Mouse (Mus musculus) ES-E14 (cell line): ENCODE results near the gene Cadm1. TPM values are rescaled to one million over a fixed set of nuclear protein-coding genes. Genes with fewer than 3 reads are reported as not detected.

Experiments used
- DNase-seq: peaks from one replicate; pipeline ENCODE4 v3.0.0-alpha.2; 2013; ENCODE audit warnings: low read depth, low spot score
- H3K27ac ChIP-seq: 2 replicates; pipeline ENCODE4 v1.5.1; 2012; ENCODE audit warnings: low read depth, mild to moderate bottlenecking, low read length, moderate library complexity, mixed read lengths; ENCODE audit not compliant: poor library complexity, insufficient read depth, severe bottlenecking
- H3K36me3 ChIP-seq: 2 replicates; pipeline ENCODE4 v1.6.1; 2012; ENCODE audit warnings: mild to moderate bottlenecking, low read length, moderate library complexity, mixed read lengths; ENCODE audit not compliant: control insufficient read depth, poor library complexity, insufficient read depth, severe bottlenecking
- H3K4me1 ChIP-seq, 2 experiments: fragments of 150-350 bp in 1 of 2; sonication (generic) in 1 of 2; 2 replicates each; pipeline ENCODE4 v1.6.1; 2012; ENCODE audit warnings: low read length in 2 of 2, mild to moderate bottlenecking in 1 of 2, mixed read lengths in 1 of 2; ENCODE audit not compliant: control insufficient read depth in 2 of 2, insufficient read depth in 2 of 2, poor library complexity in 1 of 2
- H3K4me3 ChIP-seq, 2 experiments: fragments of 150-350 bp in 1 of 2; sonication (generic) in 1 of 2; 2 replicates each; pipeline ENCODE4 v1.5.1; 2012; ENCODE audit warnings: low read length in 2 of 2, low read depth in 1 of 2, mild to moderate bottlenecking in 1 of 2, mixed read lengths in 1 of 2; ENCODE audit not compliant: insufficient read depth in 1 of 2, poor library complexity in 1 of 2, severe bottlenecking in 1 of 2
- H3K9ac ChIP-seq: 2 replicates; pipeline ENCODE4 v1.6.1; 2012; ENCODE audit warnings: low read depth, mild to moderate bottlenecking, low read length, mixed read lengths; ENCODE audit not compliant: poor library complexity, insufficient read depth, severe bottlenecking
- H3K9me3 ChIP-seq: fragments of 150-350 bp; sonication (generic); 2 replicates; pipeline ENCODE4 v1.6.1; 2012; ENCODE audit warnings: low read depth, mild to moderate bottlenecking, low read length; ENCODE audit not compliant: control insufficient read depth, insufficient read depth
- CHD2 ChIP-seq: IDR thresholded peaks from 2 replicates; pipeline ENCODE4 v1.6.1; 2014; ENCODE audit warnings: mild to moderate bottlenecking, low read depth, low read length, inconsistent platforms
- HCFC1 ChIP-seq: IDR thresholded peaks from 2 replicates; pipeline ENCODE4 v1.6.1; 2012; ENCODE audit warnings: low read length, inconsistent platforms, borderline replicate concordance; ENCODE audit not compliant: insufficient read depth
- MAFK ChIP-seq: IDR thresholded peaks from 2 replicates; pipeline ENCODE4 v1.6.1; 2014; ENCODE audit warnings: mild to moderate bottlenecking, low read depth, low read length, inconsistent platforms; ENCODE audit not compliant: insufficient read depth
- ZC3H11A ChIP-seq: IDR thresholded peaks from 2 replicates; pipeline ENCODE4 v1.6.1; 2012; ENCODE audit warnings: low read depth, mild to moderate bottlenecking, inconsistent platforms, low read length, borderline replicate concordance
- ZNF384 ChIP-seq: IDR thresholded peaks from 2 replicates; pipeline ENCODE4 v1.6.1; 2012; ENCODE audit warnings: low read depth, low read length, inconsistent platforms
- in situ Hi-C, 2 experiments: fragments of 600-800 bp; cut with MboI; formaldehyde crosslinking; loops; one replicate each; pipeline ENCODE4 v1.15.1; 2025; ENCODE audit warnings: low sequenced_read_pairs in 2 of 2, inconsistent platforms in 1 of 2; ENCODE audit not compliant: unreplicated experiment in 2 of 2
- total RNA-seq: library from RNA; depleted of rRNA; stranded (reverse); fragments of 300-350 nt; gene quantifications from 2 replicates; pipeline ENCODE4 v1.2.3, GENCODE M21; 2012

The Cadm1 gene
- total RNA-seq, 1 experiment, result 78.7 TPM

DNA sequence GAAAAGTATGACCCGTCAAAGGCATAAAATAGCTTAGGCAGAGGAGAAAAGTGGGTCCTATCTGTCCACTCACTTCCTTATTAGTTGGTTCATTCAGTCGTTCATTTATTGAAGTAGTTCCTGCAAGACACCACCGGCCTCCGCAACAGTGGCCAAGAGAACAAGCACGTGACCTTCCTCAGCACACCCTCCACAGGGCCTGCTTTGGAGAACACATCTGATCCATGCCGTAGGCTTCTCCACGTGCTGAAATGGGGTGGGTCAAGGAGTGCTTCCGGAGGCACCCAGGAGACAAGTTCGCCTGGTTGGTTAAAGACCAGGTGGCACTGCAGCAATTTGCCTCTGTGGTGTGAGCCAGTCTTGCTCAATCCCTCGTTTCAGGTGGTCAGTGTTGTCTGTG, 236.4 kb downstream of the Cadm1 start:
- no peaks in the 10 kb centered on the region for H3K36me3 ChIP-seq
- H3K27ac ChIP-seq, result no peak overlapping the region
- no peak overlapping the region for H3K9ac ChIP-seq
- no peak overlapping the region for H3K4me3 ChIP-seq
- in situ Hi-C loops, result no loop called here
- no peak for TF ChIP-seq ZC3H11A
- TF ChIP-seq ZNF384, result no peak
- no peak for TF ChIP-seq MAFK
- TF ChIP-seq HCFC1, result no peak
- no peak for TF ChIP-seq CHD2
- no peaks in the 10 kb centered on the region for H3K4me1 ChIP-seq
- no peak for DNase-seq
- H3K9me3 ChIP-seq, result no peaks in the 10 kb centered on the region

DNA sequence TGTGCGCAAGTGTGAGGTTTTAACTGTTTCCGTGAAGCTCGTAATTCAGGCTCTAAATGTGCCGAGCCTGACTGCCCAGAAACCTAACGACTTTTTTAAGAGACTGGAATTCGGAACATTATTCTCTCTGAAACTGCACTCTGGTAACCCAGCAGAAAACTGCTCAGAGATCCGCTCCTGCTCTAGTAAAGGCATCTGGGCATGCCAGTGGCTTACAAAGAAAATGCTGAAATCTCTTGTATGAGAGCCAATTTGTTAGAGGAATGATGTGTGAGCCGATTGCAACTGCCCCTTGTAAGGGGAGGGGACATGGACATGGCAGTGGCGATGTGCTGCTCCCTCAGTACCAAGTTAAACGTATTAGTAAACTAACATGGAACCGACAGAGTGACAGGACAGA, 240.9 kb downstream of the Cadm1 start:
- no peak overlapping the region for H3K27ac ChIP-seq
- in situ Hi-C loops, result no loop called here
- H3K9ac ChIP-seq, result no peak overlapping the region

DNA sequence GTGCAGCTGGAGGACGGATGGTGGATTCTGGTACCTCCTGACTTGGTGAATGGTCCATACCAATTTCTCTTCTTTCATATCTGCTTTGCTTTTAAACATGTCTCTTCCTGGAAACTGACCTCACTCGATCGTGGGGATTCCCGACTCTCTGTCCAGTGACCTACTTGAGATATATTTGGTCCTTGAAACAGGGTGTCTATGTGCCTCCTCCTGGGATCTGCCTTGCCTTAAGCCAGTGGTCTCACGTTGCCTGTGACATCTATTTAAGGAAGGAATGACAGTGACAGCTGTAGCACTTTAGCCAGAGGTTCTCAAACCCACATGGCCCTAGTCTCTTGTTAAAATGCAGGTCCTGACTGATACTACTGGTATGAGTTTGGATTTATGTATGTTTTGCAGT, 242.0 kb downstream of the Cadm1 start:
- no peaks in the 10 kb centered on the region for H3K9me3 ChIP-seq
- in situ Hi-C loops, result no loop called here
- TF ChIP-seq CHD2, result no peak
- TF ChIP-seq HCFC1, result no peak
- TF ChIP-seq ZC3H11A, result no peak
- TF ChIP-seq ZNF384, result no peak
- TF ChIP-seq MAFK, result no peak
- H3K27ac ChIP-seq, result no peak overlapping the region
- H3K4me3 ChIP-seq, result no peak overlapping the region
- no peak overlapping the region for H3K9ac ChIP-seq
- no peaks in the 10 kb centered on the region for H3K36me3 ChIP-seq
- DNase-seq, result no peak
- no peaks in the 10 kb centered on the region for H3K4me1 ChIP-seq

More for the DNA sequence above, 240.9 kb downstream of the Cadm1 start:
- no peaks in the 10 kb centered on the region for H3K4me1 ChIP-seq
- H3K9me3 ChIP-seq, result no peaks in the 10 kb centered on the region
- H3K4me3 ChIP-seq, result no peak overlapping the region
- TF ChIP-seq CHD2, result no peak
- TF ChIP-seq MAFK, result no peak
- no peak for TF ChIP-seq ZC3H11A
- TF ChIP-seq ZNF384, result no peak
- TF ChIP-seq HCFC1, result no peak
- no peak for DNase-seq
- H3K36me3 ChIP-seq, result no peaks in the 10 kb centered on the region

DNA sequence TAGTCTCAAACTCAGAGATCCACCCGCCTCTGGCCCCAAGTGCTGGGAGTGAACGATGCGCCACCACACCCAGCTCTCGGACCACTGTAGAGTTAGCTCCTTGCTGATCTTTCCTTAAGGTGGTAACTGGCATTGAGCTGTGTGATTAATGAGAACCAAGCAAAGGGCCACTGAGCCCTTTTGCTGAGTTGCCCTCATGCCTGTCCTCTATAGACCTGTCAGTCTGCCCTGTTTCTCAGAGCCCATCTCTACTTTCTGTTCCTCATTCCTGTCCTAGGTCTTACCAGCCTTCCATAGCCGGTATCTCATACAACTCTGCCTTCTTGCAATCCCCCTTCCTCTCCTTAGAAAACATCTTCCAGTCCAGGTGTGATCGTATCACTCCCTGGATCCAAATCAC, 242.8 kb downstream of the Cadm1 start:
- no peaks in the 10 kb centered on the region for H3K36me3 ChIP-seq
- in situ Hi-C loops, result no loop called here
- no peaks in the 10 kb centered on the region for H3K9me3 ChIP-seq
- H3K9ac ChIP-seq, result no peak overlapping the region
- H3K4me3 ChIP-seq, result no peak overlapping the region
- DNase-seq, result no peak
- no peaks in the 10 kb centered on the region for H3K4me1 ChIP-seq
- no peak overlapping the region for H3K27ac ChIP-seq
- TF ChIP-seq ZC3H11A (no peak), MAFK (no peak), ZNF384 (no peak), HCFC1 (no peak), CHD2 (no peak)
